Mouse (Mus musculus) macrophage (primary cell): Measurements from ENCODE around the gene Rfx3. TPM values are rescaled to one million over a fixed set of nuclear protein-coding genes. Genes with fewer than 3 reads are reported as not detected.
A peak's percentile ranks its signal among the peaks of the same experiment; 100 is the strongest.

Source experiments
- H3K27ac ChIP-seq: fragments of 350-480 bp; formaldehyde crosslinking; 2 replicates; pipeline ENCODE4 v1.9.0; 2021
- H3K36me3 ChIP-seq: fragments of 350-480 bp; formaldehyde crosslinking; 2 replicates; pipeline ENCODE4 v1.9.0; 2021; ENCODE audit errors: inconsistent target
- H3K4me3 ChIP-seq: fragments of 350-480 bp; formaldehyde crosslinking; 2 replicates; pipeline ENCODE4 v1.9.0; 2021; ENCODE audit errors: inconsistent target
- H3K79me2 ChIP-seq: fragments of 350-480 bp; formaldehyde crosslinking; 2 replicates; pipeline ENCODE4 v1.9.0; 2021; ENCODE audit errors: inconsistent target
- WGBS: methylation state at CpG from one replicate; pipeline ENCODE4 v1.1.7; 2026; ENCODE audit warnings: inconsistent platforms; ENCODE audit not compliant: missing documents; 5-methylcytosine and 5-hydroxymethylcytosine counted together
- polyA plus RNA-seq: library from polyadenylated mRNA; stranded (reverse); fragments of 250-400 nt; gene quantifications from 3 replicates; pipeline ENCODE4 v1.2.4, GENCODE M21; 2018; ENCODE audit warnings: inconsistent platforms
- total RNA-seq, 78 experiments: library from RNA; depleted of rRNA; stranded (reverse); fragments of 250-400 nt; gene quantifications; 1 replicate in 9 of 78; 2 replicates in 24 of 78; 3 replicates in 43 of 78; 4 replicates in 2 of 78; pipeline ENCODE4 v1.2.4; 2018; ENCODE audit warnings: inconsistent platforms in 56 of 78

The Rfx3 gene
- total RNA-seq (2018; cell fraction: chromatin; rRNA removed): 1 to 10 TPM in 25 of 26 experiments, under 1 TPM in 1; 0.59 to 7.8 (median 4.0) TPM
- 1 to 10 TPM in 4 of 26 experiments, under 1 TPM in 22; 0.30 to 1.2 (median 0.64) TPM for total RNA-seq (2018; cell fraction: cytosol; rRNA removed)
- total RNA-seq (2018; cell fraction: nucleus; rRNA removed): 1 to 10 TPM in 24 of 26 experiments, under 1 TPM in 2; 0.63 to 7.9 (median 2.2) TPM
- polyA plus RNA-seq: 0.26 to 0.59 TPM (median 0.30 TPM) in 3 replicates

- Histone ChIP-seq H3K4me3 (peak within 1 kb of the TSS; percentile 66), H3K79me2 (no peaks in the 10 kb centered on the region), H3K27ac (peak within 1 kb of the TSS; percentile 67), H3K36me3 (no peaks in the 10 kb centered on the region)
- 3% methylated on average over 50 of the region's 78 CpGs for WGBS
Measured at GRCm38 (mm10) chr19:28010471-28011395, at the start of gene Rfx3. TSS of gene Rfx3 (minus strand) at chr19:28011166.

- 73% methylated on average over 1 of the region's 1 CpGs for WGBS
- Histone ChIP-seq H3K4me3 (no peak overlapping the region), H3K79me2 (no peaks in the 10 kb centered on the region), H3K27ac (no peak overlapping the region), H3K36me3 (no peaks in the 10 kb centered on the region)
Measured at GRCm38 (mm10) chr19:28052058-28052457, 41.1 kb upstream of the Rfx3 start.

- no peak overlapping the region for H3K4me3 ChIP-seq
- no peaks in the 10 kb centered on the region for H3K36me3 ChIP-seq
- 95% methylated on average over 5 of the region's 5 CpGs for WGBS
- no peak overlapping the region for H3K27ac ChIP-seq
- no peaks in the 10 kb centered on the region for H3K79me2 ChIP-seq
Measured at GRCm38 (mm10) chr19:28051571-28051970, 40.6 kb upstream of the Rfx3 start.

- H3K4me3 ChIP-seq: no peak overlapping the region
- H3K36me3 ChIP-seq: no peaks in the 10 kb centered on the region
- WGBS: 82% methylated on average over 4 of the region's 4 CpGs
- H3K27ac ChIP-seq: no peak overlapping the region
- H3K79me2 ChIP-seq: no peaks in the 10 kb centered on the region
Measured at GRCm38 (mm10) chr19:28049280-28049679, 38.3 kb upstream of the Rfx3 start.

- no peaks in the 10 kb centered on the region for H3K36me3 ChIP-seq
- no peak overlapping the region for H3K4me3 ChIP-seq
- H3K79me2 ChIP-seq: no peaks in the 10 kb centered on the region
- H3K27ac ChIP-seq: no peak overlapping the region
- WGBS: 92% methylated on average over 5 of the region's 5 CpGs
Measured at GRCm38 (mm10) chr19:28046806-28047205, 35.8 kb upstream of the Rfx3 start.

- no peaks in the 10 kb centered on the region for H3K36me3 ChIP-seq
- 96% methylated on average over 5 of the region's 5 CpGs for WGBS
- H3K4me3 ChIP-seq: no peak overlapping the region
- no peak overlapping the region for H3K27ac ChIP-seq
- no peaks in the 10 kb centered on the region for H3K79me2 ChIP-seq
Measured at GRCm38 (mm10) chr19:28044950-28045349, 34.0 kb upstream of the Rfx3 start.

GRCm38 (mm10) chr19:28011718-28012499 lies 943 bp upstream of the Rfx3 start:
- no peaks in the 10 kb centered on the region for H3K36me3 ChIP-seq
- H3K4me3 ChIP-seq: peak overlapping the region; percentile 66
- H3K79me2 ChIP-seq: no peaks in the 10 kb centered on the region
- 4% methylated on average over 52 of the region's 52 CpGs for WGBS
- peak overlapping the region; percentile 67 for H3K27ac ChIP-seq

GRCm38 (mm10) chr19:28011396-28011717 lies 391 bp upstream of the Rfx3 start:
- Histone ChIP-seq H3K4me3 (peak overlapping the region; percentile 66), H3K27ac (peak overlapping the region; percentile 67), H3K36me3 (no peaks in the 10 kb centered on the region), H3K79me2 (no peaks in the 10 kb centered on the region)
- 1% methylated on average over 27 of the region's 30 CpGs for WGBS

GRCm38 (mm10) chr19:28009587-28010281 lies 1.2 kb downstream of the Rfx3 start:
- 8% methylated on average over 3 of the region's 5 CpGs for WGBS

GRCm38 (mm10) chr19:28004190-28004589 lies 6.8 kb downstream of the Rfx3 start:
- no peak overlapping the region for H3K27ac ChIP-seq
- H3K79me2 ChIP-seq: no peaks in the 10 kb centered on the region
- no peak overlapping the region for H3K4me3 ChIP-seq
- WGBS: 94% methylated on average over 1 of the region's 1 CpGs
- H3K36me3 ChIP-seq: no peaks in the 10 kb centered on the region

More at GRCm38 (mm10) chr19:28009587-28010281, 1.2 kb downstream of the Rfx3 start:
- peak overlapping the region; percentile 66 for H3K4me3 ChIP-seq
- H3K79me2 ChIP-seq: no peaks in the 10 kb centered on the region
- no peak overlapping the region for H3K27ac ChIP-seq
- no peaks in the 10 kb centered on the region for H3K36me3 ChIP-seq

- Histone ChIP-seq H3K79me2 (no peaks in the 10 kb centered on the region), H3K4me3 (no peak overlapping the region), H3K27ac (no peak overlapping the region), H3K36me3 (no peaks in the 10 kb centered on the region)
- 89% methylated on average over 1 of the region's 1 CpGs for WGBS
Measured at GRCm38 (mm10) chr19:28003474-28003873, 7.5 kb downstream of the Rfx3 start.

GRCm38 (mm10) chr19:28002708-28003107 lies 8.3 kb downstream of the Rfx3 start:
- Histone ChIP-seq H3K4me3 (no peak overlapping the region), H3K27ac (no peak overlapping the region), H3K79me2 (no peaks in the 10 kb centered on the region), H3K36me3 (no peaks in the 10 kb centered on the region)
- whole genome bisulfite sequencing: 35% methylated on average over 3 of the region's 3 CpGs

GRCm38 (mm10) chr19:27992800-27993199 lies 18.2 kb downstream of the Rfx3 start:
- Histone ChIP-seq H3K27ac (no peak overlapping the region), H3K79me2 (no peaks in the 10 kb centered on the region), H3K36me3 (no peaks in the 10 kb centered on the region), H3K4me3 (no peak overlapping the region)
- 97% methylated on average over 7 of the region's 7 CpGs for WGBS

- 100% methylated on average over 3 of the region's 3 CpGs for WGBS
- Histone ChIP-seq H3K27ac (no peak overlapping the region), H3K79me2 (no peaks in the 10 kb centered on the region), H3K36me3 (no peaks in the 10 kb centered on the region), H3K4me3 (no peak overlapping the region)
Measured at GRCm38 (mm10) chr19:27988746-27989145, 22.2 kb downstream of the Rfx3 start.
